Mouse (Mus musculus): ENCODE data around the gene Zdhhc18.

Gene Zdhhc18

DNA sequence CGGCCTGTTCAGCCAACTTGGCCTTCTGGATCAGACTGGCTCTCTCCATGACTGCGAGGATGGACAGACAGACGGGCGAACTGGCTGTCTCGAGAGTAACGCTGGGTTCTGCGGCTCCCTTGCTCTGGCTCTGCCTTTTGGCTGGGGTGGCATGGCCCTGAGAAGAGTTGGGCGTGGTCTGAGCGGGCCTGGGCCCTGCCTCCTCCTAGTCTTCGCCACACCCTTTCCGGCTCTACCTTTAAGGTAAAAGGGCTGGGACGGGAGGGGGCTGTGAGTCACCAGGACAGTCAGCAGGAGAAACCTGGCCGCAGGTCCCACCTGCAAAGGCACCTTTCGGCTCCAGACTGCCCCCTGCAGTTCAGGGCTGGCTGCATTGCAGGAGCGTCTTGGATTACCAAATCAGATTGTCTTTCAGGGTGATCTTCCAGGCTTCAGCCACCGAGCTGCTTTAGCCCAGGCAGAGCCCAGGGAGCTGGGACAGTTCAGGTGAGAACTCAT lies 48.2 kb downstream of the Zdhhc18 start, which contains the start of gene Sfn:
Sfn (minus strand) TSS at position 448 of the 498 bp plus-strand sequence.
- DNase-seq, result peak; percentile 71

DNA sequence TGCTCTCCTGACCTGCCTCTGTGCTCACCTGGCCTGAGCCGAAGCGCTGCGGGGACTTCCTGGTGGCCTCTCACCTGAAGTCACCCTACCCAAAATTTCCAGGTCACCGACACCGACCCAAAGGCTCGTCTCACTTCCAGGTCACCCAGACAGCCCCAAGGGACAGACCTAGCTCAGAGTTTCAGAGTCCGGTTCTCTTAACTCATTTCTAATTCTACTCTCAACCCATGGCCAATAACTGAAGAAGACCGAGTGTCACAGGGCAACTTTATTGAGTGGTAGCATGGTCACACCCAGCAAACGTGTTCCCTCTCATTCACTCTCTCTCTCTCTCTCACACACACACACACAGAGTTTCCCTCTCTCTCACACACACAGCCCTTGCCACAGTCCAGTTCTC lies 49.6 kb downstream of the Zdhhc18 start:
- DNase-seq, result no peak

DNA sequence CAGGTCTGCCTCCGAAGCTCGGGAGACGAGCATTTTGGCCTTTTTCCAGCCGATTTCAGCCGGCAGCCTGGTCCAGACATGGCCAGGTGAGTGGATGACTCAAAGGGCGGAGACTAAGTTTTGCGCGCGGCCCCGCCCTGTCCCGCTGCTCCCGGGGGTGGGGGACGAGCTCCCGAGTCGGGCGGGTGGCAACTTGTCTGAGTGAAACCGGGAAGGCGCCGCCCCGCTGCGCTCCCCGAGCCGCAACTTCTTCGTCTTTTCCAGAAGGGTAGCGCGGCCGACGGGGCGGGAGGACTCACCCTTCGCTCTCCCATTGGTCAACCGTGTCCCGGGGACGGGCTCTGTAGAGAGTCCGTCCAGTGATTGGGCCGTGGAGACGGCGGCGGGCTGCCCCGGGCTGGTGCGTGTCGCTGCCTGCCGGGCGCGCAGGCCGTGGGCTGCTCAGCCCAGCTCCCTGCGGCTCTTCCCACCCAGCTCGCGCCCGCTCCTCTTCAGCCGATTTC lies 50.3 kb downstream of the Zdhhc18 start:
- peak; percentile 63 for DNase-seq

DNA sequence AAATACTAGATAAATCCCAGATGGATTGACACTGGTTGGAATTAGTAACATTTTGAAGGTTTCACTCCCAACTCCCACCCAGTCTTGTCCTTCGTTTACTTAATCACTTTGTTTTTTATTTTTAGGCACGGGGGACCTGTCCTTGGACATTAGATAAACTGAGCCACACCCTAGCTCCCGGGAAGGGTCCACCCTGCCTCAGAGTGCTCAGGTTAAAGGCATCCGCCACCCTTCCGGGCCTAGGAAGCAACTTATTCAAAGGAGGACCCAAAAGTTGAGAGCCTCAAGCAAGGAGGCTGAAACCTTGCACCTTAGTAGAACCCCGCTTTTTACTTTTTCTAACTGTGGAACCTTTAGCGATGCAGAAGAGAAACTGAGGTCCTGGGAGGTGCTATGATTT lies 50.8 kb downstream of the Zdhhc18 start:
- no peak for DNase-seq

DNA sequence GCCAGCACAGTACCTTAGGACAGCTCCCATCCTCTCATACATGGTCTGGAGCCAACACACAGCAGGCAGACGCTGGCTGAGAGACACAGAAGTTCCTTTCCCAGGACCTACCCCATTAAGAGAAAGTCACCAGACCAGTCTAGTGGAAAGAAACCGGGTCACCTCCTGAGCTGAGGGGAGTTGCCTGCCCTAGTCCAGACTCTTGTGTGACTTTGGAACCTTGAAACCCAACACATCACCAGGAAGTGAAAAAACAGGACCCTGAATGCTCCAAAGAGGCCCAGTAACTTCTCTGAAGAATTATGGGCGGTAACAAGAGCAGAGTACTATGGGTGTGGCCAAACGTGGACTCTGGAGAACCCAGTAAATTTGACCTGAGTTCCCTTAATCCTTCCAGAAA lies 51.3 kb downstream of the Zdhhc18 start:
- DNase-seq, result no peak

DNA sequence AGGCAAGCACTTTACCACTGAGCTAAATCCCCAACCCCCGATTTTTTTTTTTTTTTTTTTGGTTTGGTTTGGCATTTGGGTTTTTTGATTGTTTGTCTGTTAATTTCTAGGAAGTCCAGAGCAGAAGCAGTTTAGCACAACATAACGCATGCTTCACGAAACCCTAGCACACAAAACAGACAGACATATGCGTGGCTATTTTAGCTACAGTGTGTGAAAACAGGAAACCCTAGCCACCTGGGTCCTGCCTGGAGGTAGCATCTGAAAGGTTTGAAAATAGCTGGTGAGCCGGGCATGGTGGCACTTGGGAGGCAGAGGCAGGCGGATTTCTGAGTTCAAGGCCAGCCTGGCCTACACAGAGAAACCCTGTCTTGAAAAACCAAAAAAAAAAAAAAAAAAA lies 53.9 kb downstream of the Zdhhc18 start:
- DNase-seq, result no peak

DNA sequence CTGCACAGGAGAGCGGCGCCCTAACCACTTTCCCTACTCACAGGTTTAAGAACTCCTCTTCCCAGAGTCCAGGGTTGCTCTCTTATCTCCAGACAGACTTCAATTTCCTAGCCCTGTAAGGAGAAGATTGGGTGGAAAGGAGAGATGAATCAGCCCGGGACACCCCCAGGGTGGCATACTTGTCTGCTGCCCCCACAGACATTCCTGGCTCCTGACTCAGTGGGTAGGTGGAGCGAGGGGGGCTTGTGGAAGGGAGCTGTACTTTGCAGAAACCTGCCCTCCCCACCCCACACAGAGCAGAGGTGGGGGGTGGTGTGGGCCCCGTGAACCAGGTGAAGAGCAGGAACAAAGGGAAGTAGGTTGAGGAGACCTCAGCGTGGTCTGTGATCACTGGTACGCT lies 54.4 kb downstream of the Zdhhc18 start:
- no peak for DNase-seq

DNA sequence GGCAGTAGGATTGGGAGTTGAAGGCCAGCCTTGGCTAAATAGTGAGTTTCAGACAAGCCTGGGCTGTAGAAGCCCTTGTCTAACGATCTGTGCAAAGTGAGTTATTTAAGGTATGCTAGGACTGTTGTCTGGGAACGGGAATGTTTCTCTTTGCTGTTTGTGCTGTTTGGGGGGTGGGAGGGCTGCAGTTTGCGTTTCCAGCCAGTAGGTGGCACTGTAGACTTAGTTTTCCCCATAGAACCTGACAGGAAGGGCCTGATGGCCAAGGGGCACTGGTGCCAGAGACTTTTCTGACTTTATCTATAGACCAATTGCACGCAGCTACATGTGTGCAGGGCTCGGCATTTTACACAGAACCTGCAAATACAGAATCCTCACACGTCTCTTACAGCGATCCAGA lies 57.4 kb downstream of the Zdhhc18 start:
- DNase-seq, result peak; percentile 64

DNA sequence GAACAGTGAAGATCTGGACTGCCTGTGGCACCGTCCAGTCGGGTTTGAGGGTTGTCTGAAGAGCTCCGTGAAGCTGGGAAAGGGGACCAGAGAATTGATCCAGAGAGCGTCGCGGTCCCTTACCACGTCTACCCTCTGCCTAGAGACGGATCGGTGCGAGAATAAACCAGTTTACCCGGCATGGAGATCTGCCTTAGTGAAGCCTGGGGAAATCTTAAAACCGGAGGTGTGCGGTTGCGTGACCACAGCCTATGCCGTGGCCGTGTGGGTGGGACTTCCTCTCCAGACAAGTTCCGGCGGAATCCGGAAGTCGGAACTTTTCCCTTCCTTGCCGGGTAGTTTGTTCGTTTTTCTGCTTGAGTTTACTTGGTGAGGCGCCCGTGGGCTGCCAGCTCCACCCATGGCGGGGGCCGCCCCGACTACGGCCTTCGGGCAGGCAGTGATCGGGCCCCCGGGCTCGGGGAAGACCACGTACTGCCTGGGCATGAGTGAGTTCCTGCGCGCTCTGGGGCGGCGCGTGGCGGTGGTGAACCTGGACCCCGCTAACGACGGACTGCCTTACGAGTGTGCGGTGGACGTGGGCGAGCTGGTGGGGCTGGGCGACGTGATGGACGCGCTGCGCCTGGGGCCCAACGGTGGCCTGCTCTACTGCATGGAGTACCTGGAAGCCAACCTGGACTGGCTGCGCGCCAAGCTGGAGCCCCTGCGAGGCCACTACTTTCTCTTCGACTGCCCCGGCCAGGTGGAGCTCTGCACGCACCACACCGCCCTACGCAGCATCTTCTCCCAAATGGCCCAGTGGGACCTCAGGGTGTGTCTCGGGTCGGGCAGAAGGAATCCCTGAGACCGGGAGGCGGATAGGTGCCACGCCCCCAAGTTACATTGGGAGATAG lies 65.6 kb downstream of the Zdhhc18 start, which contains the start of gene Gpn2:
Gpn2 (plus strand) TSS at position 304 of the 893 bp plus-strand sequence.
- DNase-seq, result peak; percentile 89

DNA sequence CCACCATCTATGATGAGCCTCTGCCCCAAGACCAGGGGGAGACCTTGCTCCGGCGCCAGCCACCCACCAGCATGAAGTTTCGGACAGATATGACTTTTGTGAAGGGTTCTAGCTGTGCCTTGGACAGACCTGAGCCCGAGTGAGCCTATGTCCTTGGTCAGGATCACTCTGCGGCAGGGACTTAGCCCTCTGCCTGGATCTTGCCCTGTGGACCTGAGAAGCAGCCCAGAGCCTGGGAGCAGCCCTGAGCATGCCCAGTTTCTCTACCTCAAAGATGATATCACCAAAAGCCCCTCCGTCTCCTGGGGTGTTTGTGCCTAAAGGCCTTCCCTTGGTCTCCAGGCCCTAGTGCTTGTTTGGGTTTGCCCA lies 66.3 kb downstream of the Zdhhc18 start:
- no peak for DNase-seq

DNA sequence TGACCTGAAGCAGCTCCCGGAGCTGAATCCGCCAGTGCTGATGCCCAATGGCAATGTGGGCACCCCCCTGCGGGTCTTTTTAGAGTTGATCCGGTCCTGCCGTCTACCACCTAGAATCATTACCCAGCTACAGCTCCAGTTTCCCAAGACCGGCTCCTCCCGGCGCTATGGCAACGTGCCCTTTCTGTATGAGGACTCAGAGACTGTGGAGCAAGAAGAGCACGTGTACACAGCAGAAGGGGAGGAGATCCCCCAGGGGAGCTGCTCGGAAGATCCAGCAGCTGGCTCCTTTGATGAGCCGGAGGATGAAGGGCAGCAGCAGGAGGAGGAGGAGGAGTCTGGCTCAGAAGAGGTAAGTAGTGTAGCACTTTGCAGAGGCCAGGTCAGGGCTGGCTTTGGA lies 72.0 kb downstream of the Zdhhc18 start:
- no peak for DNase-seq

DNA sequence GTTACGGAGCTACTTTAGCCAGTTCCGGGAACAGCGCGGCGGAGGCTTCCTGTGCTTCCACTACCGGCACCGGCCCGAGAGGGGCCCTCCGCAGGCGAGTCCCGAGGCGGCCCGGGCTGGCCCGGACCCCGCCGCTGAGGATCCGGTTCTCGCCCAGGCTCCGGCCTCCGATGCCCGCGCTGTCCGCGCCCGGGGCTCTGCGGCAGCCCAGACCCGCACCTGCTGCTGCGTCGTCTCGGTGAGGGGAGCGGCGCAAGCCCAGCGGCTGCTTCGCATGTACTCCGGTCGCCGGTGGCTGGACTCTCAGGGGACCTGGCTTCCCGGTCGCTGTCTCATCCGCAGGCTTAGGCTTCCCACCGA lies 75.1 kb downstream of the Zdhhc18 start:
- DNase-seq, result no peak

DNA sequence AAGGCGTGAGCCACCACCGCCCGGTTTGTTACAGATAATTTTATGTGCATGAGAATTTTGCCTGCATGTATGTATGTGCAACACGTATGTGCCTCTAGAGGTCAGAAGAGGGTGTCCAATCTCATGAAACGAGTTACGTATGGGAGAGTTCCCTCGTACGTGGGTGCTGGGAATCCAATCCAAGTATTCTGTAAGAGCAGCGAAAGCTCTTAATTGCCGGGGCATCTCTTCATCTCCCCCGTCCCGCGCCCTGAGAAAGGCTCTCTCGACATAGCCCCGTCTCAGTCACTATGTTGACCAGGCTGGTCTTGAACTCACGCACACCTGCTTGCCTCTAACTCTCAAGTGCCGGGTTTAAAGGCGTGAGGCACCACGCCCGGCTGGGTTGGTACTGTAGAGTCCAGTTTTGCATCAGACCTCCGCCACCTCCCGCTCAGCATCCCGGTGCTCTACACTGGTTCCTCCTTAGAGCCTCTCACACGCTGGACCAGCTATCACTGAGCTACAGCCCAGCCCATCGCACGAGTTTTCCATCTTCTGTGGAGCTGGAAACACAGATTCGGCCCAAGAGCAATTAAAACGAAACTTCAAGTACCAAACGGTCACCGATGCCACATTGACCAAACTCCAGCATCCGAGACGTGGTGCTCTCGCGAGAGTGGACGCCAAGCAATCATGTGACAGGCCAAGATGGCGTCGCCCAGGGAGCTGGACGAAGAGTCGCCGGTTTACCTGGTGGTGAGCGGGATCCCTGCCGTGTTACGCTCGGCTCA lies 75.7 kb downstream of the Zdhhc18 start, which contains the start of gene Gpatch3:
Gpatch3 (plus strand) TSS at position 676 of the 773 bp plus-strand sequence.
- peak; percentile 83 for DNase-seq

DNA sequence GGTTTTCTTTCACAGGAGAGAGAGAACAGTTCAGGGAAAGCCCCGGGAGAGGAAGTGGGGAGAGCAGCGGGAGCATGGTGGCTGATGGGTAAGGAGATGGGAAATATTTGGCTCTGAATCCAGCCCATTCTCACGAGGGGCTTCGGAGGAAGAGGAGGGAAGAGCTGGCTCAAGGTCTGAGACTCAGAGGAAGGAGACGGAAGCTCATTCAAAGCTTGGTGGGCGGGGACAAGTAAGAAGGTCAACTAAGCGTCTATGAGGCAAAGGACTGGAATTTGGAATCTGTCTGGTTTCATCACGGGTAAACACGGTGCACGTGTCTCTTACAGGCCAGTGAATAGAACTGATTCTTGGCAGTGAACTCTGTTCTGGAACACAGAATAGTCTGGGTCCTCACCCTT lies 79.9 kb downstream of the Zdhhc18 start:
- no peak for DNase-seq

DNA sequence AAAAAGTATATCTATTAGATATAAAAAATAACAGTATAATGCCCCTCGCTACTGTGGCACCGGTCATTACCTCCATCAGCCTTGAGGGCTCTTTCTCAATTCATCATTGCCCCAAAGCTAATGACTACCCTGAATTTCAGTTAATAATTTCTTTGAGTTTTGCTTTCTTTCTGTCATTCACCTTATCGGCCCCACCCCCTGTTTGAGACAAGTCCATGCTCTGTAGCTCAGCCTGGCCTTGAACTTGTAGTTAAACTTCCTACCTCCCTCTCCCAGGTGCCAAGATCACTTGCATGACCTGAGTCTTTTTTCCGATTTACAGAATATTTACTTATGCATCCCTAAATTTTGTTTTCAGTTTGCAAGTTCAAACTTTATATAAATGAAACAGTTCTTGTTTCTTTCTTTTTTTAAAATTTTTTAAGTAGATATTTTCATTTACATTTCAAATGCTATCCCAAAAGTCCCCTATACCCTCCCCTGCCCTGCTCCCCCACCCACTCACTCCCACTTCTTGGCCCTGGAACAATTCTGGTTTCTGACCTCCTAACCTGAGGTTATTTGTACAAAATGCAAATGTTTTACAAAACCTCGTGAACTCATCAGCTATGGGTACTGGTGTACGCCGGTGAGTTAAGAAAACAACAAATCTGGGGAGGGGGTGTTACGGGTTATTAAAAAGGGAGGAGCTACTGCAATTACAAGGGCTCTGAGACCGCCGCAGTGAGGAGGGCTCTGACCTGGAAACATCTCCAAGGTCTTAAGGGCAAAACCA lies 80.5 kb downstream of the Zdhhc18 start:
- DNase-seq, result no peak

DNA sequence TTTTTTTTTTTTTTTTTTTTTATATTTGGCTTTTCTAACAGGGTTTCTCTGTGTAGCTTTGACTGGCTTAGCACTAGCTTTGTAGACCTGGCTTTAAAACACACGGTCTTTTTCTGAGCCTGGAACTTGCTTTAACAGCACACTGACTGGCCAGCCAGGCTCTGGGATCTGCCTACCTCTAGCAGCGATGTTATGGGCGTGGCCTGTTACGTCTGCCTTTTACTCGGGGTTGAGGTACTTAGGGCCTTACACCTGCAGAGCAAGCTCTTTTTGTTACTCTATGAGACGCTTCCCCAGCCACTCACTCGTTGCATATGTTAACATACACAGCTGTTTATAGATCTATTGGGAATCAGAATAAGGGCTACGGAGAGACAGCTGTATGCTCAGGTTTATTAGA lies 82.7 kb downstream of the Zdhhc18 start:
- no peak for DNase-seq

DNA sequence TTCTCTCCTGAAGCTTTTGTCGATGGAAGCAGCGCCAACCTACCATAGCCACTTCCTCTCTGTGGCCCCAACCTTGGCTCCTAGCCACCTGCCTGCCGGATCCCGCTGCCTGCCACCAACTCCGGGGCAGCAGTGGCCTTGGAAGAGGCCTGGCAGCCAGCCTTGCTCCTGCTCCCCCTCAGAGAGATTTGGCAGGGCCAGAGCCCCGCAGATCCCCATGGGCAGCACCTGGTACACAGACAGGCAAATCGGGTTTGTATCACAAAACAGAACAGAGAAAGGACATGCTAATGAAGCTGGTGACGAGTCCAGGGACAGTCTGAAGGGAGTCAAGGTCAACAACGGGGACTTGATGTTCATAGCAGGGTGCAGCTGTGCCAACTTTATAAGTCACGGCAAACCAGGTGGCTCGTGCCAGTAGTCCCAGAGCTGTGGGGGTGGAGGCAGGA lies 86.8 kb downstream of the Zdhhc18 start:
- no peak for DNase-seq

DNA sequence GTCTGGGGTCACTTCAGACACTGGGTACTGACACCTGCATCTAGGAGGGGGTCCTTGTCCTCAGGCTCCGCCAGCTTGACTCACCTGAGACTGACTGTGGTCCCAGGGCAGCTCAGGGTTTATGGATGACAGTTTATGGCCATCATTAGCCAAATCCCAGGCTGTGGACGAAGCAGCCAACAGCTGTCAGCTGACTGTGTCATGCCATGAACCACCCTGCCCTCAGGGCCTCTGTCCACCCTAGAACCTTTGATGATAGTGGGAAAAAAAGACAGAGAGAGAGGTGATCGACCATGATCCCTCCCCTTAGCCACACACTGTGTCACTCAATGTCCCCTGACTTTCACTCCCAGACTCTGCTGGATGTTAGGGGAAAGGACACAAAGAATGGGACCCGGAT lies 88.3 kb downstream of the Zdhhc18 start:
- DNase-seq, result no peak

DNA sequence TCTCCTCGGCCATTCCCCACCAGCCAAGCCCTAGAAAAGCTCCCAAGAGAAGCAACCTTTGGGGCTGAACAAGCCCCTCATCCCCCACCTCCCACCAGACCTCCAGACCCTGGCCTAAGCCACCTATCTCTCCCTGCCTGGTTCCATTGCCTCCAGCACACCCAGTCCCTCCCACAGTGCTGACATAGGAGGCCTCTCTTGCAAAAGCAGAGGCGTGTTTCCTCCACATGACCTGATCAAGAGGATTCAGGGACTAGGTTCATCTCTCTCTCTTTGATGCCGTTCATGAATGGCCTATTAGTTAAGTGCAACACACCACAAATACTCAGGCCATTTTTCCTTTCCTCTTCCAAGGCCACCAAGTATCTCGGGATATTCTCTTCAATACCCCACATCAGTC lies 90.1 kb downstream of the Zdhhc18 start:
- DNase-seq, result no peak

DNA sequence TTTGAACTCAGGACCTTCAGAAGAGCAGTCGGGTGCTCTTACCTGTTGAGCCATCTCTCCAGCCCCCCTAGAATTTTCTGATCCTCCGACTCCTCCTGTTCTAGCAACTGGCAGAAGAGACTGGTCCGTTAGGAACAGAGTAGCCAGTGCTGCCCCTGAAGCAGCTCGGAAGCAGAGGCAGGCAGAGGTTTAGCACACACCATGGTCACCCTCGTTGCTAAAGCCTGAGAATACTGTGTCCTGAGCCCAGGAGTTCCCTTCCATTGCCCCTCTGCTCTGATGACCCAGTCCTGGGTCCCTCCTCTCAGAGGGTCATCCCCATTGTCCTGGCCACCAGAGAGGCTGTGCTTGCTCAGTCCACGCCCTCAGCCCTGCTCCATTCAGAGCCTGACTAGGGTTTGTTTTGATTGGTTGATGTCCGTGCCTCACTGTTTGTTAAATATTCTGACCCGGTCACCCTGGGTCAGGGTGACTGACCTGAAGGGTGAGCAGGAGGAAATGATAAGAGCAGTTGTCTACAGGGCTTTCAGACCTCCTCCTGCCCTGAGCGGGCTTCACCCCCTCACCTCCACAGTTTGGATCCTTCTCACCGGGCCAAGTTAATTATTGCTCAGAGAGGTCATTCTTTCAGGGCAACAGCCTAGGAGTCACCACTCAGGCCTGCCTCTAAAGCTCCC lies 92.8 kb downstream of the Zdhhc18 start:
- no peak for DNase-seq

Data from thymus, postnatal 14 days (tissue).